Mouse (Mus musculus): ENCODE measurements around the gene Gm11027. TPM values are rescaled to one million over a fixed set of nuclear protein-coding genes. Genes with fewer than 3 reads are reported as not detected.

The Gm11027 gene
- total RNA-seq, 1 experiment: not detected

- no peak overlapping the region for H3K4me3 ChIP-seq (ENCODE audit: insufficient read depth in 1 of 2, low read depth in 1 of 2, low read length in 2 of 2, poor library complexity in 1 of 2, severe bottlenecking in 1 of 2)
- no peaks in the 10 kb centered on the region for H3K9me3 ChIP-seq (ENCODE audit: control insufficient read depth, insufficient read depth, low read depth, low read length)
- TF ChIP-seq CHD2 (IDR thresholded peaks at IDR 0.05; ENCODE audit: low read depth, low read length) (no peak), ZC3H11A (IDR thresholded peaks at IDR 0.05; ENCODE audit: borderline replicate concordance, low read depth, low read length) (no peak), MAFK (IDR thresholded peaks at IDR 0.05; ENCODE audit: insufficient read depth, low read depth, low read length) (no peak), HCFC1 (IDR thresholded peaks at IDR 0.05; ENCODE audit: borderline replicate concordance, insufficient read depth, low read length) (no peak), ZNF384 (IDR thresholded peaks at IDR 0.05; ENCODE audit: low read depth, low read length) (no peak)
- DNase-seq (ENCODE audit: low read depth, low spot score): no peak
- no peaks in the 10 kb centered on the region for H3K36me3 ChIP-seq (ENCODE audit: control insufficient read depth, insufficient read depth, low read length, poor library complexity, severe bottlenecking)
- in situ Hi-C loops (cut with MboI; ENCODE audit: low sequenced_read_pairs in 2 of 2, unreplicated experiment in 2 of 2): no loop called here
- H3K27ac ChIP-seq (ENCODE audit: insufficient read depth, low read depth, low read length, poor library complexity, severe bottlenecking): no peak overlapping the region
- no peak overlapping the region for H3K9ac ChIP-seq (ENCODE audit: insufficient read depth, low read depth, low read length, poor library complexity, severe bottlenecking)
- H3K4me1 ChIP-seq (ENCODE audit: control insufficient read depth in 2 of 2, insufficient read depth in 2 of 2, low read length in 2 of 2, poor library complexity in 1 of 2): no peaks in the 10 kb centered on the region
These were observed 10.4 kb upstream of the Gm11027 start for GRCm38 (mm10) chr12:116264756-116265155.

GRCm38 (mm10) chr12:116265275-116265674 lies 9.9 kb upstream of the Gm11027 start:
- Histone ChIP-seq H3K9me3 (ENCODE audit: control insufficient read depth, insufficient read depth, low read depth, low read length) (no peaks in the 10 kb centered on the region), H3K4me3 (ENCODE audit: insufficient read depth in 1 of 2, low read depth in 1 of 2, low read length in 2 of 2, poor library complexity in 1 of 2, severe bottlenecking in 1 of 2) (no peak overlapping the region), H3K4me1 (ENCODE audit: control insufficient read depth in 2 of 2, insufficient read depth in 2 of 2, low read length in 2 of 2, poor library complexity in 1 of 2) (no peaks in the 10 kb centered on the region), H3K9ac (ENCODE audit: insufficient read depth, low read depth, low read length, poor library complexity, severe bottlenecking) (no peak overlapping the region), H3K27ac (ENCODE audit: insufficient read depth, low read depth, low read length, poor library complexity, severe bottlenecking) (no peak overlapping the region), H3K36me3 (ENCODE audit: control insufficient read depth, insufficient read depth, low read length, poor library complexity, severe bottlenecking) (no peaks in the 10 kb centered on the region)
- DNase-seq (ENCODE audit: low read depth, low spot score): no peak
- in situ Hi-C loops (cut with MboI; ENCODE audit: low sequenced_read_pairs in 2 of 2, unreplicated experiment in 2 of 2): no loop called here
- TF ChIP-seq CHD2 (IDR thresholded peaks at IDR 0.05; ENCODE audit: low read depth, low read length): no peak
- no peak for TF ChIP-seq ZC3H11A (IDR thresholded peaks at IDR 0.05; ENCODE audit: borderline replicate concordance, low read depth, low read length)
- no peak for TF ChIP-seq MAFK (IDR thresholded peaks at IDR 0.05; ENCODE audit: insufficient read depth, low read depth, low read length)
- no peak for TF ChIP-seq HCFC1 (IDR thresholded peaks at IDR 0.05; ENCODE audit: borderline replicate concordance, insufficient read depth, low read length)
- TF ChIP-seq ZNF384 (IDR thresholded peaks at IDR 0.05; ENCODE audit: low read depth, low read length): no peak

GRCm38 (mm10) chr12:116269450-116269849 lies 5.7 kb upstream of the Gm11027 start:
- Histone ChIP-seq H3K4me3 (ENCODE audit: insufficient read depth in 1 of 2, low read depth in 1 of 2, low read length in 2 of 2, poor library complexity in 1 of 2, severe bottlenecking in 1 of 2) (no peak overlapping the region), H3K36me3 (ENCODE audit: control insufficient read depth, insufficient read depth, low read length, poor library complexity, severe bottlenecking) (no peaks in the 10 kb centered on the region), H3K4me1 (ENCODE audit: control insufficient read depth in 2 of 2, insufficient read depth in 2 of 2, low read length in 2 of 2, poor library complexity in 1 of 2) (no peaks in the 10 kb centered on the region), H3K9ac (ENCODE audit: insufficient read depth, low read depth, low read length, poor library complexity, severe bottlenecking) (no peak overlapping the region), H3K27ac (ENCODE audit: insufficient read depth, low read depth, low read length, poor library complexity, severe bottlenecking) (no peak overlapping the region), H3K9me3 (ENCODE audit: control insufficient read depth, insufficient read depth, low read depth, low read length) (no peaks in the 10 kb centered on the region)
- in situ Hi-C loops (cut with MboI; ENCODE audit: low sequenced_read_pairs in 2 of 2, unreplicated experiment in 2 of 2): no loop called here
- no peak for DNase-seq (ENCODE audit: low read depth, low spot score)
- TF ChIP-seq CHD2 (IDR thresholded peaks at IDR 0.05; ENCODE audit: low read depth, low read length) (no peak), ZNF384 (IDR thresholded peaks at IDR 0.05; ENCODE audit: low read depth, low read length) (no peak), ZC3H11A (IDR thresholded peaks at IDR 0.05; ENCODE audit: borderline replicate concordance, low read depth, low read length) (no peak), HCFC1 (IDR thresholded peaks at IDR 0.05; ENCODE audit: borderline replicate concordance, insufficient read depth, low read length) (no peak), MAFK (IDR thresholded peaks at IDR 0.05; ENCODE audit: insufficient read depth, low read depth, low read length) (no peak)

GRCm38 (mm10) chr12:116270538-116270937 lies 4.6 kb upstream of the Gm11027 start:
- Histone ChIP-seq H3K9me3 (ENCODE audit: control insufficient read depth, insufficient read depth, low read depth, low read length) (no peaks in the 10 kb centered on the region), H3K4me1 (ENCODE audit: control insufficient read depth in 2 of 2, insufficient read depth in 2 of 2, low read length in 2 of 2, poor library complexity in 1 of 2) (no peaks in the 10 kb centered on the region)
- in situ Hi-C loops (cut with MboI; ENCODE audit: low sequenced_read_pairs in 2 of 2, unreplicated experiment in 2 of 2): no loop called here

GRCm38 (mm10) chr12:116271071-116271470 lies 4.1 kb upstream of the Gm11027 start:
- H3K9ac ChIP-seq (ENCODE audit: insufficient read depth, low read depth, low read length, poor library complexity, severe bottlenecking): no peak overlapping the region
- in situ Hi-C loops (cut with MboI; ENCODE audit: low sequenced_read_pairs in 2 of 2, unreplicated experiment in 2 of 2): no loop called here
- no peaks in the 10 kb centered on the region for H3K4me1 ChIP-seq (ENCODE audit: control insufficient read depth in 2 of 2, insufficient read depth in 2 of 2, low read length in 2 of 2, poor library complexity in 1 of 2)
- TF ChIP-seq CHD2 (IDR thresholded peaks at IDR 0.05; ENCODE audit: low read depth, low read length) (no peak), HCFC1 (IDR thresholded peaks at IDR 0.05; ENCODE audit: borderline replicate concordance, insufficient read depth, low read length) (no peak), MAFK (IDR thresholded peaks at IDR 0.05; ENCODE audit: insufficient read depth, low read depth, low read length) (no peak), ZC3H11A (IDR thresholded peaks at IDR 0.05; ENCODE audit: borderline replicate concordance, low read depth, low read length) (no peak), ZNF384 (IDR thresholded peaks at IDR 0.05; ENCODE audit: low read depth, low read length) (no peak)
- no peak for DNase-seq (ENCODE audit: low read depth, low spot score)
- H3K4me3 ChIP-seq (ENCODE audit: insufficient read depth in 1 of 2, low read depth in 1 of 2, low read length in 2 of 2, poor library complexity in 1 of 2, severe bottlenecking in 1 of 2): no peak overlapping the region
- no peaks in the 10 kb centered on the region for H3K9me3 ChIP-seq (ENCODE audit: control insufficient read depth, insufficient read depth, low read depth, low read length)
- H3K36me3 ChIP-seq (ENCODE audit: control insufficient read depth, insufficient read depth, low read length, poor library complexity, severe bottlenecking): no peaks in the 10 kb centered on the region
- no peak overlapping the region for H3K27ac ChIP-seq (ENCODE audit: insufficient read depth, low read depth, low read length, poor library complexity, severe bottlenecking)

More at GRCm38 (mm10) chr12:116270538-116270937, 4.6 kb upstream of the Gm11027 start:
- H3K4me3 ChIP-seq (ENCODE audit: insufficient read depth in 1 of 2, low read depth in 1 of 2, low read length in 2 of 2, poor library complexity in 1 of 2, severe bottlenecking in 1 of 2): no peak overlapping the region
- H3K36me3 ChIP-seq (ENCODE audit: control insufficient read depth, insufficient read depth, low read length, poor library complexity, severe bottlenecking): no peaks in the 10 kb centered on the region
- TF ChIP-seq CHD2 (IDR thresholded peaks at IDR 0.05; ENCODE audit: low read depth, low read length): no peak
- TF ChIP-seq ZNF384 (IDR thresholded peaks at IDR 0.05; ENCODE audit: low read depth, low read length): no peak
- TF ChIP-seq HCFC1 (IDR thresholded peaks at IDR 0.05; ENCODE audit: borderline replicate concordance, insufficient read depth, low read length): no peak
- no peak for TF ChIP-seq ZC3H11A (IDR thresholded peaks at IDR 0.05; ENCODE audit: borderline replicate concordance, low read depth, low read length)
- no peak for TF ChIP-seq MAFK (IDR thresholded peaks at IDR 0.05; ENCODE audit: insufficient read depth, low read depth, low read length)
- no peak for DNase-seq (ENCODE audit: low read depth, low spot score)
- no peak overlapping the region for H3K27ac ChIP-seq (ENCODE audit: insufficient read depth, low read depth, low read length, poor library complexity, severe bottlenecking)
- no peak overlapping the region for H3K9ac ChIP-seq (ENCODE audit: insufficient read depth, low read depth, low read length, poor library complexity, severe bottlenecking)
